Mouse (Mus musculus) CH12.LX (cell line): ENCODE results near the gene Ncl. TPM values are rescaled to one million over a fixed set of nuclear protein-coding genes. Genes with fewer than 3 reads are reported as not detected.
A peak's percentile ranks its signal among the peaks of the same experiment; 100 is the strongest.

ENCODE experiments used
- DNase-seq: peaks from one replicate; pipeline ENCODE4 v3.0.0-alpha.2; 2013; ENCODE audit errors: extremely low read depth
- H3K27ac ChIP-seq: 2 replicates; pipeline ENCODE4 v1.5.1; 2012; ENCODE audit warnings: low read depth, mild to moderate bottlenecking, control low read depth, moderate library complexity; ENCODE audit not compliant: insufficient read depth
- H3K27me3 ChIP-seq: replicated peaks from 2 replicates; pipeline ENCODE3; 2012; ENCODE audit warnings: inconsistent platforms
- H3K36me3 ChIP-seq, 2 experiments: replicated peaks in 1 of 2; 2 replicates each; pipeline versions ENCODE3 to v1.6.1; 2012; ENCODE audit warnings: inconsistent platforms in 1 of 2, low read length in 1 of 2, mild to moderate bottlenecking in 1 of 2, mixed read lengths in 1 of 2, moderate library complexity in 1 of 2; ENCODE audit not compliant: control insufficient read depth in 1 of 2, insufficient read depth in 1 of 2
- H3K4me1 ChIP-seq, 2 experiments: 2 replicates each; pipeline ENCODE4 v1.6.1; 2012; ENCODE audit warnings: inconsistent platforms in 1 of 2, moderate library complexity in 1 of 2; ENCODE audit not compliant: insufficient read depth in 2 of 2, control insufficient read depth in 1 of 2
- H3K4me2 ChIP-seq: 2 replicates; pipeline ENCODE4 v1.6.1; 2012; ENCODE audit warnings: low read depth, mild to moderate bottlenecking, control low read depth; ENCODE audit not compliant: poor library complexity, insufficient read depth, severe bottlenecking
- H3K4me3 ChIP-seq, 3 experiments: fragments of 150-350 bp in 1 of 3; sonication (generic) in 1 of 3; replicated peaks in 1 of 3; 2 replicates each; pipeline versions ENCODE3 to v1.5.1; 2011 to 2012; ENCODE audit warnings: low read depth in 2 of 3, low read length in 2 of 3, mild to moderate bottlenecking in 2 of 3, moderate library complexity in 2 of 3, control low read depth in 1 of 3, improper control_type of control experiment in 1 of 3, inconsistent platforms in 1 of 3, mixed read lengths in 1 of 3; ENCODE audit not compliant: poor library complexity in 1 of 3
- H3K79me2 ChIP-seq: replicated peaks from 2 replicates; pipeline ENCODE4 v1.6.1; 2012; ENCODE audit warnings: mild to moderate bottlenecking, moderate library complexity; ENCODE audit not compliant: control insufficient read depth, poor library complexity, insufficient read depth, severe bottlenecking; ENCODE audit errors: extremely low read depth
- H3K9ac ChIP-seq: 2 replicates; pipeline ENCODE4 v1.6.1; 2012; ENCODE audit warnings: low read depth, mild to moderate bottlenecking, control low read depth, moderate library complexity; ENCODE audit not compliant: insufficient read depth
- H3K9me3 ChIP-seq: replicated peaks from 2 replicates; pipeline ENCODE3; 2012; ENCODE audit warnings: low read length, inconsistent platforms, mixed read lengths
- BHLHE40 ChIP-seq: IDR thresholded peaks from 2 replicates; pipeline ENCODE4 v1.6.1; 2011; ENCODE audit warnings: mild to moderate bottlenecking, low read depth, low read length, improper control_type of control experiment
- CTCF ChIP-seq, 2 experiments: IDR thresholded peaks in 1 of 2; conservative IDR thresholded peaks in 1 of 2; 2 replicates each; pipeline ENCODE4 v1.5.1; 2011 to 2012; ENCODE audit warnings: low read depth in 2 of 2, low read length in 2 of 2, improper control_type of control experiment in 1 of 2, inconsistent platforms in 1 of 2, mild to moderate bottlenecking in 1 of 2, moderate library complexity in 1 of 2
- EP300 ChIP-seq: IDR thresholded peaks from 2 replicates; pipeline ENCODE4 v1.6.1; 2011; ENCODE audit warnings: low read length, improper control_type of control experiment
- GABPA ChIP-seq: IDR thresholded peaks from 2 replicates; pipeline ENCODE4 v1.6.1; 2012; ENCODE audit warnings: low read depth, low read length, improper control_type of control experiment, inconsistent platforms; ENCODE audit not compliant: insufficient replicate concordance
- HCFC1 ChIP-seq: IDR thresholded peaks from 2 replicates; pipeline ENCODE4 v1.6.1; 2012; ENCODE audit warnings: low read depth, mild to moderate bottlenecking, inconsistent platforms, low read length, improper control_type of control experiment
- IRF4 ChIP-seq: IDR thresholded peaks from 2 replicates; pipeline ENCODE4 v1.6.1; 2014; ENCODE audit warnings: low read depth, mild to moderate bottlenecking, inconsistent platforms, low read length, improper control_type of control experiment
- JUN ChIP-seq: IDR thresholded peaks from 2 replicates; pipeline ENCODE4 v1.6.1; 2011; ENCODE audit warnings: low read depth, mild to moderate bottlenecking, low read length, improper control_type of control experiment, moderate library complexity; ENCODE audit not compliant: insufficient read depth
- KAT2A ChIP-seq: IDR thresholded peaks from 2 replicates; pipeline ENCODE4 v1.6.1; 2012; ENCODE audit warnings: low read length, improper control_type of control experiment, inconsistent platforms; ENCODE audit not compliant: insufficient replicate concordance
- MAX ChIP-seq: IDR thresholded peaks from 2 replicates; pipeline ENCODE4 v1.6.1; 2011; ENCODE audit warnings: low read length, improper control_type of control experiment
- MEF2A ChIP-seq: IDR thresholded peaks from 2 replicates; pipeline ENCODE4 v1.6.1; 2014; ENCODE audit warnings: low read depth, mild to moderate bottlenecking, inconsistent platforms, low read length, improper control_type of control experiment, borderline replicate concordance
- MXI1 ChIP-seq: IDR thresholded peaks from 2 replicates; pipeline ENCODE4 v1.6.1; 2011; ENCODE audit warnings: mild to moderate bottlenecking, low read depth, low read length, improper control_type of control experiment
- MYC ChIP-seq: IDR thresholded peaks from 2 replicates; pipeline ENCODE4 v1.6.1; 2011; ENCODE audit warnings: low read depth, mild to moderate bottlenecking, improper control_type of control experiment, low read length
- NELFE ChIP-seq: IDR thresholded peaks from 2 replicates; pipeline ENCODE4 v1.6.1; 2011; ENCODE audit warnings: low read depth, low read length, improper control_type of control experiment
- NRF1 ChIP-seq: IDR thresholded peaks from 2 replicates; pipeline ENCODE4 v1.6.1; 2014; ENCODE audit warnings: low read depth, mild to moderate bottlenecking, inconsistent platforms, low read length, improper control_type of control experiment, moderate library complexity
- PAX5 ChIP-seq: IDR thresholded peaks from 2 replicates; pipeline ENCODE4 v1.6.1; 2012; ENCODE audit warnings: low read length, inconsistent platforms, mixed read lengths
- POLR2A ChIP-seq: IDR thresholded peaks from 2 replicates; pipeline ENCODE4 v1.6.1; 2011; ENCODE audit warnings: low read depth, mild to moderate bottlenecking, improper control_type of control experiment, low read length
- RAD21 ChIP-seq: IDR thresholded peaks from 2 replicates; pipeline ENCODE4 v1.6.1; 2011; ENCODE audit warnings: low read depth, mild to moderate bottlenecking, low read length, improper control_type of control experiment, moderate library complexity
- TBP ChIP-seq: conservative IDR thresholded peaks from 2 replicates; pipeline ENCODE4 v1.6.1; 2011; ENCODE audit warnings: low read depth, low read length, improper control_type of control experiment
- TCF12 ChIP-seq: IDR thresholded peaks from 2 replicates; pipeline ENCODE4 v1.6.1; 2014; ENCODE audit warnings: low read depth, mild to moderate bottlenecking, inconsistent platforms, low read length, improper control_type of control experiment
- USF1 ChIP-seq: IDR thresholded peaks from 2 replicates; pipeline ENCODE4 v1.6.1; 2014; ENCODE audit warnings: low read depth, mild to moderate bottlenecking, inconsistent platforms, low read length, improper control_type of control experiment
- USF2 ChIP-seq: conservative IDR thresholded peaks from 2 replicates; pipeline ENCODE4 v1.6.1; 2011; ENCODE audit warnings: low read depth, low read length, improper control_type of control experiment
- ZKSCAN1 ChIP-seq: IDR thresholded peaks from 2 replicates; pipeline ENCODE4 v1.6.1; 2012; ENCODE audit warnings: low read depth, inconsistent platforms, low read length, improper control_type of control experiment, borderline replicate concordance
- dilution Hi-C: fragments of 300-500 bp; cut with MboI; formaldehyde crosslinking; loops from 2 replicates; pipeline ENCODE4 v1.14.3; 2020; ENCODE audit warnings: low sequenced_read_pairs; ENCODE audit not compliant: extremely low pct_unique_long_range_greater_than_20kb, extremely low pct_ligation_motif_present
- in situ Hi-C: fragments of 300-500 bp; cut with MboI; formaldehyde crosslinking; loops from 3 replicates; pipeline ENCODE4 v1.14.3; 2019; ENCODE audit warnings: low sequenced_read_pairs, low pct_ligation_motif_present, low pct_unique_long_range_greater_than_20kb, mixed read lengths
- polyA plus RNA-seq: library from polyadenylated mRNA; unstranded; fragments of >175 nt; gene quantifications from 2 replicates; pipeline ENCODE4 v1.2.1, GENCODE M21; 2012; ENCODE audit warnings: low read depth; ENCODE audit not compliant: insufficient read length
- total RNA-seq, 2 experiments: library from RNA; depleted of rRNA; stranded (reverse); fragments of 300-350 nt in 1 of 2; fragments of >200 nt in 1 of 2; gene quantifications; 2 replicates each; pipeline ENCODE4 v1.2.3; 2012 to 2014

Ncl gene
- total and polyA plus RNA-seq, 3 experiments = 184 to 2,617 (median 359) TPM

DNA sequence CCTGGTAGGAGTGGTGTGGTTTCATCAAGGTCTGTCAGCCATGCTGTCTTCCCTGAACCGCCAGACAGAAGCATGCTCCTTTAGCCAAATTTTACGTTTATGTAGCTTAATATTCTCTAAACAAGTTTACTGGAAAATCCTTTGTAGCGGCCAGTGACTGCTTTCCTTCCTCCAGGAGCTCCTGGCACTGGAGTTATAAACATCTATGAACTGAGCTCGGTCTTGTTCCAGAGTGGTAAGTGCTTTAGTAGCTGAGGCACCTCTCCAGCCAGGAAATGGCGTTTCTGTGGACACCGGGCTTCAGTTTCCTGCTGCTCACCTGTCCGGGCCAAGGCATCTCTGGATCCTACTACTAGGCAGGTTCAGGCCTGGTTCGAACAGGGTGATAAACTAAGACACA is 38.4 kb upstream of the Ncl start:
- Histone ChIP-seq H3K4me2 (no peak overlapping the region), H3K4me1 (peaks cover 0 to 20% of the 10 kb centered on the region in 2 experiments; a peak in 2 of 4 replicates), H3K27ac (no peak overlapping the region)
- TF ChIP-seq CTCF (conservative IDR thresholded peaks at IDR 0.05 in 1 of 2, IDR thresholded peaks at IDR 0.05 in 1 of 2; ENCODE audit: low read depth in 2 of 2, low read length in 2 of 2) = no peak
- TF ChIP-seq BHLHE40 = no peak
- no peak for TF ChIP-seq JUN
- no peak for TF ChIP-seq MAX
- no peak for TF ChIP-seq TBP
- TF ChIP-seq NELFE = no peak
- no peak for TF ChIP-seq EP300
- TF ChIP-seq POLR2A = no peak
- TF ChIP-seq MYC = no peak
- no peak for TF ChIP-seq PAX5
- no peak for TF ChIP-seq HCFC1
- no peak for TF ChIP-seq NRF1
- TF ChIP-seq MXI1 = no peak
- no peak for TF ChIP-seq KAT2A
- TF ChIP-seq TCF12 = no peak
- no peak for TF ChIP-seq ZKSCAN1
- no peak for TF ChIP-seq MEF2A
- no peak for TF ChIP-seq USF2
- no peak for TF ChIP-seq GABPA
- no peak for TF ChIP-seq USF1
- TF ChIP-seq, all 38 proteins: peak for 0
- Histone ChIP-seq H3K79me2 (no peaks in the 10 kb centered on the region), H3K9me3 (no peaks in the 10 kb centered on the region), H3K36me3 (no peaks in the 10 kb centered on the region), H3K27me3 (no peaks in the 10 kb centered on the region), H3K4me3 (no peak overlapping the region), H3K9ac (no peak overlapping the region)
- DNase-seq = no peak
- in situ Hi-C loops = loop anchor here (5.0 kb wide), 1 partner anchor 40 kb away; no protein-coding TSS in a partner anchor
- dilution Hi-C loops = no loop called here

GRCm38 (mm10) chr1:86395897-86396296 is 36.7 kb upstream of the Ncl start:
- Histone ChIP-seq H3K4me3 (no peak overlapping the region), H3K9ac (no peak overlapping the region), H3K9me3 (no peaks in the 10 kb centered on the region), H3K79me2 (no peaks in the 10 kb centered on the region; the same call in 1 of the 2 replicates), H3K4me1 (peaks cover 0 to 25% of the 10 kb centered on the region in 2 experiments; a peak in 2 of 4 replicates), H3K36me3 (no peaks in the 10 kb centered on the region), H3K27ac (no peak overlapping the region), H3K4me2 (no peak overlapping the region), H3K27me3 (no peaks in the 10 kb centered on the region)
- TF ChIP-seq RAD21 = peak; percentile 19
- TF ChIP-seq BHLHE40 = peak; percentile 58; the same call in 1 of the 2 replicates
- no peak for TF ChIP-seq IRF4
- TF ChIP-seq CTCF (conservative IDR thresholded peaks at IDR 0.05 in 1 of 2, IDR thresholded peaks at IDR 0.05 in 1 of 2; ENCODE audit: low read depth in 2 of 2, low read length in 2 of 2) = peak; percentile 11 to 45
- peak; percentile 27 for DNase-seq
- in situ Hi-C loops = loop anchor here (5.0 kb wide), 1 partner anchor 41 kb away; no protein-coding TSS in a partner anchor
- dilution Hi-C loops = no loop called here
